Mouse (Mus musculus) forebrain, embryonic 16.5 days (tissue): ENCODE measurements around the gene Acot5. TPM values are rescaled to one million over a fixed set of nuclear protein-coding genes. Genes with fewer than 3 reads are reported as not detected.
A peak's percentile ranks its signal among the peaks of the same experiment; 100 is the strongest.
"Not testable (repeated sequence)": the region's sequence is repeated elsewhere in the genome, so short reads cannot be mapped to it uniquely, and the experiment has no call there.

Source experiments
- ATAC-seq: fragments of 200-750 bp; cut with Nextera tagmentation; 2 replicates; pipeline ENCODE4 v1.8.0; 2017; ENCODE audit warnings: mild to moderate bottlenecking, moderate library complexity
- H3K27ac ChIP-seq: fragments of 300-500 bp; sonication (generic); 2 replicates; pipeline ENCODE4 v1.5.1; 2014; ENCODE audit warnings: low read length, control low read depth
- H3K27me3 ChIP-seq: fragments of 300-500 bp; sonication (generic); replicated peaks from 2 replicates; pipeline ENCODE4 v1.6.1; 2014; ENCODE audit warnings: low read length; ENCODE audit not compliant: control insufficient read depth, insufficient read depth
- H3K36me3 ChIP-seq: fragments of 300-500 bp; sonication (generic); 2 replicates; pipeline ENCODE4 v1.6.1; 2014; ENCODE audit not compliant: control insufficient read depth, insufficient read depth
- H3K4me1 ChIP-seq: fragments of 300-500 bp; sonication (generic); replicated peaks from 2 replicates; pipeline ENCODE4 v1.6.1; 2014; ENCODE audit warnings: low read length; ENCODE audit not compliant: control insufficient read depth, insufficient read depth
- H3K4me2 ChIP-seq: fragments of 300-500 bp; sonication (generic); 2 replicates; pipeline ENCODE4 v1.6.1; 2014; ENCODE audit warnings: mild to moderate bottlenecking, low read length, control low read depth
- H3K4me3 ChIP-seq: fragments of 300-500 bp; sonication (generic); replicated peaks from 2 replicates; pipeline ENCODE4 v1.5.1; 2014; ENCODE audit warnings: mild to moderate bottlenecking, low read length, control low read depth
- H3K9ac ChIP-seq: fragments of 300-500 bp; sonication (generic); replicated peaks from 2 replicates; pipeline ENCODE4 v1.6.1; 2014; ENCODE audit warnings: low read depth, low read length, control low read depth
- H3K9me3 ChIP-seq: fragments of 300-500 bp; sonication (generic); 2 replicates; pipeline ENCODE4 v1.6.1; 2016; ENCODE audit warnings: low read length; ENCODE audit not compliant: control insufficient read depth
- WGBS: fragments of 180-500 bp; shearing (Covaris S2); extraction: QIAGEN DNeasy Blood & Tissue Kit; methylation state at CpG from one replicate; pipeline ENCODE4 v1.1.7; 2014; 5-methylcytosine and 5-hydroxymethylcytosine counted together
- polyA plus RNA-seq: library from polyadenylated mRNA; unstranded; fragments of >200 nt; fragmentation: Nextera tagmentation; extraction: Ambion mirVana; gene quantifications from 2 replicates; pipeline ENCODE4 v1.2.1, GENCODE M21; 2015

The Acot5 gene
- polyA plus RNA-seq, 1 experiment from 2014 or later: 0.16 TPM

GRCm38 (mm10) chr12:84033302-84033701, 35.8 kb upstream of the Acot5 start:
- not testable (repeated sequence) for ATAC-seq, H3K9ac ChIP-seq, H3K4me1 ChIP-seq, H3K27ac ChIP-seq, H3K27me3 ChIP-seq, H3K36me3 ChIP-seq, H3K4me2 ChIP-seq, H3K9me3 ChIP-seq, H3K4me3 ChIP-seq
- 82% methylated on average over 2 of the region's 2 CpGs for WGBS

- no peak for ATAC-seq
- H3K27me3 ChIP-seq: no peaks in the 10 kb centered on the region
- H3K9ac ChIP-seq: no peak overlapping the region
- no peaks in the 10 kb centered on the region for H3K9me3 ChIP-seq
- H3K4me2 ChIP-seq: no peak overlapping the region
- no peaks in the 10 kb centered on the region for H3K36me3 ChIP-seq
- no peak overlapping the region for H3K27ac ChIP-seq
- H3K4me1 ChIP-seq: no peaks in the 10 kb centered on the region
- no peak overlapping the region for H3K4me3 ChIP-seq
- 81% methylated on average over 4 of the region's 4 CpGs for WGBS
Measured at GRCm38 (mm10) chr12:84034108-84034507, 35.0 kb upstream of the Acot5 start.

GRCm38 (mm10) chr12:84038241-84038640, 30.9 kb upstream of the Acot5 start, which contains the start of gene Acot4:
Gene Acot4 (plus strand): TSS chr12:84038379.
- peak within 1 kb of the TSS; percentile 64 for H3K4me2 ChIP-seq
- H3K27ac ChIP-seq, H3K27me3 ChIP-seq, H3K4me1 ChIP-seq, H3K9me3 ChIP-seq, H3K36me3 ChIP-seq: not testable (repeated sequence)
- peak within 1 kb of the TSS; percentile 55 for H3K9ac ChIP-seq
- WGBS: 11% methylated on average over 32 of the region's 32 CpGs
- ATAC-seq: peak; percentile 61
- H3K4me3 ChIP-seq: peak within 1 kb of the TSS; percentile 45

- H3K27ac ChIP-seq, H3K4me1 ChIP-seq, H3K9me3 ChIP-seq, H3K36me3 ChIP-seq, ATAC-seq, H3K27me3 ChIP-seq: not testable (repeated sequence)
- peak within 1 kb of the TSS; percentile 55 for H3K9ac ChIP-seq
- H3K4me3 ChIP-seq: peak within 1 kb of the TSS; percentile 45
- WGBS: 2% methylated on average over 39 of the region's 39 CpGs
- peak within 1 kb of the TSS; percentile 64 for H3K4me2 ChIP-seq
Measured at GRCm38 (mm10) chr12:84038691-84039111, 30.4 kb upstream of the Acot5 start, which contains the start of gene Gm49366. Gene Gm49366 (plus strand): TSS chr12:84038935.

GRCm38 (mm10) chr12:84042248-84042647, 26.9 kb upstream of the Acot5 start:
- no peak overlapping the region for H3K27ac ChIP-seq
- H3K4me3 ChIP-seq: no peak overlapping the region
- H3K4me1 ChIP-seq: no peaks in the 10 kb centered on the region
- no peak overlapping the region for H3K9ac ChIP-seq
- H3K27me3 ChIP-seq: no peaks in the 10 kb centered on the region
- peaks cover 2% of the 10 kb centered on the region; the same call in 1 of the 2 replicates for H3K9me3 ChIP-seq
- no peak for ATAC-seq
- H3K36me3 ChIP-seq: no peaks in the 10 kb centered on the region
- 89% methylated on average over 5 of the region's 5 CpGs for WGBS
- H3K4me2 ChIP-seq: no peak overlapping the region

- Histone ChIP-seq H3K4me2 (no peak overlapping the region), H3K9me3 (peaks cover 7% of the 10 kb centered on the region; the same call in 1 of the 2 replicates), H3K4me3 (no peak overlapping the region), H3K27ac (no peak overlapping the region), H3K36me3 (no peaks in the 10 kb centered on the region), H3K27me3 (no peaks in the 10 kb centered on the region), H3K4me1 (no peaks in the 10 kb centered on the region), H3K9ac (no peak overlapping the region)
- WGBS: 70% methylated on average over 2 of the region's 2 CpGs
- no peak for ATAC-seq
Measured at GRCm38 (mm10) chr12:84044045-84044444, 25.1 kb upstream of the Acot5 start.

GRCm38 (mm10) chr12:84046906-84047305, 22.2 kb upstream of the Acot5 start:
- ATAC-seq: no peak
- Histone ChIP-seq H3K9ac (no peak overlapping the region), H3K27ac (no peak overlapping the region), H3K27me3 (no peaks in the 10 kb centered on the region), H3K36me3 (no peaks in the 10 kb centered on the region), H3K4me1 (no peaks in the 10 kb centered on the region), H3K4me2 (no peak overlapping the region), H3K4me3 (no peak overlapping the region), H3K9me3 (peaks cover 5% of the 10 kb centered on the region; the same call in 1 of the 2 replicates)
- WGBS: 100% methylated on average over 1 of the region's 1 CpGs

GRCm38 (mm10) chr12:84050744-84051143, 18.4 kb upstream of the Acot5 start:
- ATAC-seq, H3K36me3 ChIP-seq, H3K9ac ChIP-seq, H3K4me3 ChIP-seq, H3K4me1 ChIP-seq, H3K4me2 ChIP-seq, H3K9me3 ChIP-seq, H3K27ac ChIP-seq: not testable (repeated sequence)
- peaks cover 11% of the 10 kb centered on the region for H3K27me3 ChIP-seq
- 90% methylated on average over 5 of the region's 5 CpGs for WGBS

- Histone ChIP-seq H3K27me3 (peaks cover 11% of the 10 kb centered on the region), H3K9ac (no peak within 1 kb of the TSS), H3K9me3 (peaks cover 5% of the 10 kb centered on the region; the same call in 1 of the 2 replicates), H3K4me1 (peaks cover 8% of the 10 kb centered on the region; the same call in 1 of the 2 replicates), H3K36me3 (no peaks in the 10 kb centered on the region), H3K4me3 (no peak within 1 kb of the TSS), H3K4me2 (no peak within 1 kb of the TSS; the same call in 1 of the 2 replicates), H3K27ac (no peak within 1 kb of the TSS)
- WGBS: 91% methylated on average over 5 of the region's 5 CpGs
- no peak for ATAC-seq
Measured at GRCm38 (mm10) chr12:84051937-84052474, 17.1 kb upstream of the Acot5 start, which contains the start of gene Acot3. Gene Acot3 (plus strand): TSS chr12:84052144.
